Mouse (Mus musculus): ENCODE measurements around the gene Map1b. TPM values are rescaled to one million over a fixed set of nuclear protein-coding genes. Genes with fewer than 3 reads are reported as not detected.
A peak's percentile ranks its signal among the peaks of the same experiment; 100 is the strongest.

Gene Map1b
- polyA plus RNA-seq, 1 experiment from 2014 or later = 1,966 TPM

DNA sequence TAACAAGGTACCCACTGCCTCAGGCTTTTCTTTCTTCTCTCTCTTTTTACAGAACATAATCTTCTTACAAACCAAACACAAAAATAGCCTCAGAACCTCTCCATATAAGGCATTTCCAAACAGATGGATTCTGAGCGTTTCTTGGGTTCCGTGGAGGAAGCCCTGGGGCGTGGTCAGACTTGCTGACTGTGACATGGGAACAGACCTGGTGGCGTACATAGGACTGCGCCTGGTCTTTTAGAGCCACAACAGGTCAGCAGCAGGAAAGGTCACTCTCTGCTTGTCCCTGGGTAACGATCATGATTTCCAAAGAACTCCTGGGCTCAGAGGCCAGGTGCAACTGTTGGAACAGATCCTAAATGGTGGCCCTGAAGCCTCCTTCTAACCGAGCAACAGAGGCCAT, 31.0 kb downstream of the Map1b start:
- Histone ChIP-seq H3K9ac (ENCODE audit: low read depth, low read length) (no peak overlapping the region), H3K4me1 (ENCODE audit: control insufficient read depth, insufficient read depth, low read length) (peaks cover 37% of the 10 kb centered on the region), H3K4me2 (ENCODE audit: low read length) (no peak overlapping the region), H3K9me3 (replicated peaks; ENCODE audit: control insufficient read depth, low read length, poor library complexity, severe bottlenecking) (no peaks in the 10 kb centered on the region), H3K27ac (ENCODE audit: low read length) (no peak overlapping the region), H3K36me3 (ENCODE audit: control insufficient read depth, insufficient read depth, low read length) (peaks cover 5% of the 10 kb centered on the region; the same call in 1 of the 2 replicates), H3K27me3 (ENCODE audit: control insufficient read depth, insufficient read depth, low read depth, low read length) (no peaks in the 10 kb centered on the region), H3K4me3 (ENCODE audit: low read depth, low read length) (no peak overlapping the region)
- 68% methylated on average over 7 of the region's 7 CpGs for WGBS
- no peak for ATAC-seq

GRCm38 (mm10) chr13:99484905-99485304, 31.4 kb downstream of the Map1b start:
- H3K27ac ChIP-seq (ENCODE audit: low read length) = peak overlapping the region; percentile 5; the same call in 1 of the 2 replicates

GRCm38 (mm10) chr13:99483433-99483832, 32.9 kb downstream of the Map1b start:
- H3K27ac ChIP-seq (ENCODE audit: low read length) = no peak overlapping the region
- H3K9ac ChIP-seq (ENCODE audit: low read depth, low read length) = no peak overlapping the region
- H3K36me3 ChIP-seq (ENCODE audit: control insufficient read depth, insufficient read depth, low read length) = peaks cover 5% of the 10 kb centered on the region
- no peak for ATAC-seq
- H3K4me2 ChIP-seq (ENCODE audit: low read length) = no peak overlapping the region
- no peaks in the 10 kb centered on the region for H3K9me3 ChIP-seq (replicated peaks; ENCODE audit: control insufficient read depth, low read length, poor library complexity, severe bottlenecking)
- no peak overlapping the region for H3K4me3 ChIP-seq (ENCODE audit: low read depth, low read length)
- H3K4me1 ChIP-seq (ENCODE audit: control insufficient read depth, insufficient read depth, low read length) = peaks cover 40% of the 10 kb centered on the region
- no peaks in the 10 kb centered on the region for H3K27me3 ChIP-seq (ENCODE audit: control insufficient read depth, insufficient read depth, low read depth, low read length)

More at GRCm38 (mm10) chr13:99484905-99485304, 31.4 kb downstream of the Map1b start:
- WGBS = 52% methylated on average over 10 of the region's 10 CpGs
- Histone ChIP-seq H3K36me3 (ENCODE audit: control insufficient read depth, insufficient read depth, low read length) (peaks cover 5% of the 10 kb centered on the region; the same call in 1 of the 2 replicates), H3K9me3 (replicated peaks; ENCODE audit: control insufficient read depth, low read length, poor library complexity, severe bottlenecking) (no peaks in the 10 kb centered on the region), H3K4me2 (ENCODE audit: low read length) (no peak overlapping the region), H3K9ac (ENCODE audit: low read depth, low read length) (no peak overlapping the region), H3K4me3 (ENCODE audit: low read depth, low read length) (no peak overlapping the region), H3K27me3 (ENCODE audit: control insufficient read depth, insufficient read depth, low read depth, low read length) (no peaks in the 10 kb centered on the region), H3K4me1 (ENCODE audit: control insufficient read depth, insufficient read depth, low read length) (peaks cover 37% of the 10 kb centered on the region)
- ATAC-seq = no peak

DNA sequence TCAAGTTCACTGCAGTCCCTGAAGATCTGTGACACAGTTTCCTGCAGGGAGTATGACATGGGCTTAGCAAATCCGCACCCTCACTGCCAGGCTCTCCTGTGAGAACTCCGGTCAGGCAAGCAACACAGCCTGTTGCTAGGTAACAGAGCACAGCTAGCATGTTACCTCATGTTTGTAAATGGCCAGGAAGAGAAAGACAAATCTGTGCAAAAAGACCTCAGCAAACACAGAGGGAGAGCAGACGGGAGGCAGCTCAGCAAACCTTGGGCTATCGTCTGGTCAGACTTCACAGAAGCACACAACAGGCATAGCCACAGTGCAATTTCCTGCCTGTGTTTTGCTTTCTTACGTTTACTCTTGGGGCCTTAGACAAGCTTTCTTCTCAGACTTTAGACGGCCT, 40.9 kb downstream of the Map1b start:
- 0% methylated on average over 6 of the region's 6 CpGs for WGBS
- peak overlapping the region; percentile 51 for H3K27ac ChIP-seq (ENCODE audit: low read length)
- H3K4me2 ChIP-seq (ENCODE audit: low read length) = peak overlapping the region; percentile 32
- H3K4me1 ChIP-seq (ENCODE audit: control insufficient read depth, insufficient read depth, low read length) = peaks cover 34% of the 10 kb centered on the region
- H3K27me3 ChIP-seq (ENCODE audit: control insufficient read depth, insufficient read depth, low read depth, low read length) = no peaks in the 10 kb centered on the region
- no peak overlapping the region for H3K4me3 ChIP-seq (ENCODE audit: low read depth, low read length)
- peak; percentile 73 for ATAC-seq
- no peaks in the 10 kb centered on the region for H3K9me3 ChIP-seq (replicated peaks; ENCODE audit: control insufficient read depth, low read length, poor library complexity, severe bottlenecking)
- no peaks in the 10 kb centered on the region; the same call in none of the 2 replicates for H3K36me3 ChIP-seq (ENCODE audit: control insufficient read depth, insufficient read depth, low read length)
- H3K9ac ChIP-seq (ENCODE audit: low read depth, low read length) = peak overlapping the region; percentile 17; the same call in 1 of the 2 replicates

DNA sequence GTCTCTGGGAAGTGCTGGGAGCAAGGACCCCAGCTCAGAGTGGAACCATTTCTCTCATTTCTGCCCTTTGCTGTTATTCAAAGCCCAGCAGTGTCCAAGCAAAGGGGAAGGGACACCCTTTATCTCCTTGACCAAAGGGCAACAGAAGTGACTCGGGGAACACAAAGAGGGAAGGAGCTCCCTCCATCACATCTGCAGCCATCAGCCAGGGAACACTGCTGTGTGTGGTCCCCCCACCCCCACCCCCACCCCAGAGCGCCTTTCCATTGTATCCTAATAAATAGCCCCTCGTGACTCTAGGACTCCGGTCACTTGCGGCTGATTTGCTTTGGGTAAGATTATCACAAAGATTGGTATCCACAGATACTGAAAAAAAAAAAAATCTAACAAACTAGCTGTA, 41.3 kb downstream of the Map1b start:
- no peak overlapping the region for H3K9ac ChIP-seq (ENCODE audit: low read depth, low read length)
- H3K36me3 ChIP-seq (ENCODE audit: control insufficient read depth, insufficient read depth, low read length) = no peaks in the 10 kb centered on the region; the same call in none of the 2 replicates
- no peaks in the 10 kb centered on the region for H3K27me3 ChIP-seq (ENCODE audit: control insufficient read depth, insufficient read depth, low read depth, low read length)
- peak overlapping the region; percentile 32 for H3K4me2 ChIP-seq (ENCODE audit: low read length)
- H3K4me1 ChIP-seq (ENCODE audit: control insufficient read depth, insufficient read depth, low read length) = peaks cover 38% of the 10 kb centered on the region
- WGBS = 1% methylated on average over 5 of the region's 5 CpGs
- H3K27ac ChIP-seq (ENCODE audit: low read length) = peak overlapping the region; percentile 51
- H3K9me3 ChIP-seq (replicated peaks; ENCODE audit: control insufficient read depth, low read length, poor library complexity, severe bottlenecking) = no peaks in the 10 kb centered on the region
- H3K4me3 ChIP-seq (ENCODE audit: low read depth, low read length) = no peak overlapping the region
- no peak for ATAC-seq

DNA sequence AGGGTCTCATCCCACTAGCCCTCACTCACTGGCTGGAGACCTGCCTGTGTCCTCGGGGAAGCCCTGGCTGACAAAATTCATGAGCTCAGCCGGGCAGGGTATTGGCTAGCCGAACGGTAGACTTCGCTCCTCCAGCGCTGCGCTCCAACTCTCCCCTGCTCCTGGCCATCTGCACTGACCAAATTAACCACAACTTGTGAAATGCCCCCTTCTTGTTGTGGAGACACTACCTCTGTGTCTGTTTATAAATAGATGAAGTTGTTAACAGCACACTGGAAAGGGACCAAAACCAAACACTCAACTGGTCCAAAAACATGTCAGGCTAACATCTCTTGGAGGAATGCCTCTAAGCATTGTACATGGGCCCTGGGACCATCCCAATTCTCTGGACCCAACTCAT, 42.2 kb downstream of the Map1b start:
- peak; percentile 21; the same call in 1 of the 2 replicates for ATAC-seq
- no peak overlapping the region for H3K9ac ChIP-seq (ENCODE audit: low read depth, low read length)
- H3K4me3 ChIP-seq (ENCODE audit: low read depth, low read length) = no peak overlapping the region
- whole genome bisulfite sequencing = 64% methylated on average over 7 of the region's 7 CpGs
- no peaks in the 10 kb centered on the region for H3K27me3 ChIP-seq (ENCODE audit: control insufficient read depth, insufficient read depth, low read depth, low read length)
- H3K27ac ChIP-seq (ENCODE audit: low read length) = no peak overlapping the region
- H3K36me3 ChIP-seq (ENCODE audit: control insufficient read depth, insufficient read depth, low read length) = no peaks in the 10 kb centered on the region; the same call in 1 of the 2 replicates
- H3K4me1 ChIP-seq (ENCODE audit: control insufficient read depth, insufficient read depth, low read length) = peaks cover 37% of the 10 kb centered on the region
- no peaks in the 10 kb centered on the region for H3K9me3 ChIP-seq (replicated peaks; ENCODE audit: control insufficient read depth, low read length, poor library complexity, severe bottlenecking)
- H3K4me2 ChIP-seq (ENCODE audit: low read length) = no peak overlapping the region

- Histone ChIP-seq H3K9me3 (replicated peaks; ENCODE audit: control insufficient read depth, low read length, poor library complexity, severe bottlenecking) (no peaks in the 10 kb centered on the region), H3K36me3 (ENCODE audit: control insufficient read depth, insufficient read depth, low read length) (no peaks in the 10 kb centered on the region), H3K4me3 (ENCODE audit: low read depth, low read length) (no peak overlapping the region), H3K9ac (ENCODE audit: low read depth, low read length) (no peak overlapping the region), H3K27ac (ENCODE audit: low read length) (no peak overlapping the region), H3K4me2 (ENCODE audit: low read length) (no peak overlapping the region), H3K4me1 (ENCODE audit: control insufficient read depth, insufficient read depth, low read length) (peaks cover 46% of the 10 kb centered on the region), H3K27me3 (ENCODE audit: control insufficient read depth, insufficient read depth, low read depth, low read length) (no peaks in the 10 kb centered on the region)
- no peak for ATAC-seq
- 95% methylated on average over 9 of the region's 9 CpGs for WGBS
Measured at GRCm38 (mm10) chr13:99472028-99472427, 44.3 kb downstream of the Map1b start.

GRCm38 (mm10) chr13:99470084-99470483, 46.3 kb downstream of the Map1b start:
- peaks cover 43% of the 10 kb centered on the region for H3K4me1 ChIP-seq (ENCODE audit: control insufficient read depth, insufficient read depth, low read length)
- no peak overlapping the region for H3K4me3 ChIP-seq (ENCODE audit: low read depth, low read length)
- H3K36me3 ChIP-seq (ENCODE audit: control insufficient read depth, insufficient read depth, low read length) = no peaks in the 10 kb centered on the region
- H3K9me3 ChIP-seq (replicated peaks; ENCODE audit: control insufficient read depth, low read length, poor library complexity, severe bottlenecking) = no peaks in the 10 kb centered on the region
- ATAC-seq = no peak
- WGBS = 15% methylated on average over 7 of the region's 7 CpGs
- no peak overlapping the region for H3K4me2 ChIP-seq (ENCODE audit: low read length)
- no peak overlapping the region for H3K27ac ChIP-seq (ENCODE audit: low read length)
- no peak overlapping the region for H3K9ac ChIP-seq (ENCODE audit: low read depth, low read length)
- H3K27me3 ChIP-seq (ENCODE audit: control insufficient read depth, insufficient read depth, low read depth, low read length) = no peaks in the 10 kb centered on the region

- H3K36me3 ChIP-seq (ENCODE audit: control insufficient read depth, insufficient read depth, low read length) = 0 out of 2 replicates have a peak, but pooled peaks cover 2% of the 10 kb centered on the region
- H3K9ac ChIP-seq (ENCODE audit: low read depth, low read length) = no peak overlapping the region
- 57% methylated on average over 2 of the region's 2 CpGs for WGBS
- no peak for ATAC-seq
- H3K27me3 ChIP-seq (ENCODE audit: control insufficient read depth, insufficient read depth, low read depth, low read length) = no peaks in the 10 kb centered on the region
- H3K27ac ChIP-seq (ENCODE audit: low read length) = no peak overlapping the region
- peaks cover 34% of the 10 kb centered on the region for H3K4me1 ChIP-seq (ENCODE audit: control insufficient read depth, insufficient read depth, low read length)
- no peaks in the 10 kb centered on the region for H3K9me3 ChIP-seq (replicated peaks; ENCODE audit: control insufficient read depth, low read length, poor library complexity, severe bottlenecking)
- H3K4me3 ChIP-seq (ENCODE audit: low read depth, low read length) = no peak overlapping the region
- H3K4me2 ChIP-seq (ENCODE audit: low read length) = no peak overlapping the region
Measured at GRCm38 (mm10) chr13:99468267-99468666, 48.1 kb downstream of the Map1b start.
